Mouse (Mus musculus): Measurements from ENCODE around the gene 1810055G02Rik.

1810055G02Rik gene

DNA sequence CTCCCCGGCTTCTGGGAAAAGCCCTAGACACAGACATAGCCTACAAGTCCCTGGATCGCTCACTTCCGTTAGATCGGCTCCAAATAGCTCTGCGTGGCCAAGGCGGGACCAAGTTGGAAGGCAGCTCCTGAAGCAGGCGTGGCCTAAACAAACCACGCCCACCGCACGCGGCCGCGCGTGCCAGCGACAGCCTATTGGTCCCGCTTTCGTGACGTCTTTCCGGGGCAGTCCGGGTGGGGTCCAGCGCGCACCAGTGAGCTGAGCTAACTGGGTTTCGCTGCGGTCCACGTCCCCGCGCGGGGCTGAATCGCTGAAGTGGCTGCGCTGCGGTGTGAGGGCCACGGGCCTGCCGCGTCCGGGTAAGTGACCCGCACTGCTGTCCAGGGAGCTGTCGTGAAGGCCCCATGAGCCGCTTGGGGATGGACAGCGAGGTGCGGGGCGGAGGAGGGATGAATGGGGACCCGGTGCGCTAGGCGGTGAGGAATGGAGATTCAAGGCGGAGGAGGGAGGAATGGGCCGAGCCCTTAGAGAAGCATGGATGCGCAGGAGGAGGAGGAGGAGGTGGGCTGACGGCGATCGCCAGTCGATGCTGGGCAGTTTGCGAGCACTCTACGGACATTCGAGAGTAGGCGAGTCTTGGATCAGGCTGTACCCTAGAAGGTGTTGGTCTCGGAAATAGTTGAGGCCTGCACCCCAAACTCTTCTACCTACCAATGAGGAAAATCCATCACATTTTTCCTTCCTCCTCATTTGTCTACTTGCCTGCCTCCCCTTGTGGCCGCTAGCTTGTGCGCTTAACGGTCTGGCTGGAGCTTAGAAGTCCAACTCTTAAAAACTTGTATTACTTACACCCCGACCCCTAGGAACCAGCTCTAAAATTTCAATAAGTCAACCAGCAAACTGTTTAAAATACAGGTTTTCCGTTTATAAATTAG is at the start of gene 1810055G02Rik:
1810055G02Rik (plus strand) TSS at position 216 of the 935 bp plus-strand sequence.
- in situ Hi-C loops (cut with MboI, MseI), result no loop called here

DNA sequence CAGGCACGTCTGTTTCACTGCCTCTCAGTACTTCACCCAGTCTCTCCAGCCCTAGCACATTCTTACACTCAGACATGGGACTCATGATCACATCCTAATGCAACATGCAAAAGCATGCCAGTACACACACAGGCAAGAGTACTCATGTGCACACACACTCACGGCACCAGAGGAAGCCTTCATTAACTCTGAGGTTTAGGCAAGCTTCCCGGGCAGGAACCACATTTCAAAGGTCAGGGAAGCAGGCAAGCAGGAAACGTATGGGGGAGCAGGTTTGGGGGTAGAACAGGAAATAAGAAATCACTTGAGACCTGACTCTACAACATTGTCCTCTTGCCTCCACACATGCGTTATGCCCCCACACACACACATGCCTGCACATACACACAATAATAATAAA is 42.6 kb upstream of the 1810055G02Rik start:
- in situ Hi-C loops (cut with MboI, MseI), result no loop called here

DNA sequence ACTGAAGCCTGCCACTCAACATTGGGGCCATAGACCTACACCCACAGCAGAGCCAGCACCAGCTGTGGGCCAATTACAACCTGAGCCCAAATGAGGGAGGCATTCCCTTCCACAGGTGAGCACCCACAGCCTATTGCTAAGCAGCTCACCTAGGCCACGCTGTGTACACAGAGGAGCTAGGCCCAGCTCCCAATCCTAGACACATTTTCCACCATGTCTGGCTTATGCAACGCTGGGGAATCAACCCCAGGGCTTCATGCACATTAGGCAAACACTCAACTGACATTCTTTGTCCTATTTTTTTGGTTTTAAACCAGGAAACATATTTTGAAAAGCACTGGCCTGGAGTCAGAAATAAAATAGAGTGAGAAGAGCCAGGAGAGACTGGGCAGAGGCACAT is 41.5 kb upstream of the 1810055G02Rik start:
- in situ Hi-C loops (cut with MboI, MseI), result no loop called here

DNA sequence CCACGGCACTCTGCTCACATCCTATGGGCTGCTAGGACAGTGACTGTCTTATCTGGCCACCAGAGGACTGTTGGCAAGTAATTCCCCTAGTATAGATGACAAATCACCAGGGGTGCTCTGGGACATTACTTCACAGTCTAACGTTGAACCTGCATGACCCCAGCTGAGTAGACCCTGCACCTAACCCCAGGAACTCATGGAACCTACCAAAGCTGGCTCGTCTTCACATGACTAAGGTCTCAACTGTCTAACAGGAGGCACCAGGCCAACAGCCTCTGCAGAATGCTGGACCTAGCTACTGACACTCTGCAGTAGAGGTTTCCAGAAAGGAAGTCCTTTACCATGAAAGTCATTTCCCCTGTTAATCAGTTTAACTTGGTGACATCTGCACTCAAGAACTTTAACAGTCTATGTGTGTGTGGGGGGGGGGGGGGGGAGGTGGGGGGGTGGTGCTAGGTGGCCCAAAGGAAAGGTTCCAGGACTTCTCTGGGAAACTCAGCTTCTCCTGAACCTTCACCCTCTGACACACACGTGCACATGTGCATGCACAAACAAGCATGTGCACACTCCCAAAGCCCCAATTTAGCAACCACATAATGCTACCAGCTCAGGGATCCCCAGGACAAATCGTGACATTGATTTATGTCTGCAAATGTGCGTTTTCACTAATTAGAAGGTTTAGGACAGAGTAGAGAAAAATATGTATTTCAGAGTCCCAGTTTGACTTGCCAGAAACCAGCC is 40.8 kb upstream of the 1810055G02Rik start:
- in situ Hi-C loops (cut with MboI, MseI), result no loop called here

DNA sequence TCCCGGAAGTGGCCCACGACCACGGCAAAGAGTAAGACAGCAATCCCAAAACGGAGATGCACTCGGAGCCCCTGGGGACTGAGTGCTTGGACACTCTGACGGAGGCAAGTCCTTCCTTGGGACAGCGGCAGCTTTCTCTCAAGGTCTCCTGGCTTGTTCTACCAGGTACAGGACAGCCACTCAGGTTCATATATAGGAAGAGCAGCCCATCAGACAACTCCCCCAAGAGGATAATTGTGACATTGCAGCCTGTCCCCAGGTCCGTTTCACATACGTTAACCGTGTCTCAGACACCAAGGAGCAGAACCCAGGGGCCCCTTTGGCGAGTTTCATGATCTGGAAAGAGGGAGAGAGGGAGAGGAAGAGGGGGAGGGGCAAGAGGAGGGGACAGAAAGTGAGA is 40.1 kb upstream of the 1810055G02Rik start:
- in situ Hi-C loops (cut with MboI, MseI), result no loop called here

DNA sequence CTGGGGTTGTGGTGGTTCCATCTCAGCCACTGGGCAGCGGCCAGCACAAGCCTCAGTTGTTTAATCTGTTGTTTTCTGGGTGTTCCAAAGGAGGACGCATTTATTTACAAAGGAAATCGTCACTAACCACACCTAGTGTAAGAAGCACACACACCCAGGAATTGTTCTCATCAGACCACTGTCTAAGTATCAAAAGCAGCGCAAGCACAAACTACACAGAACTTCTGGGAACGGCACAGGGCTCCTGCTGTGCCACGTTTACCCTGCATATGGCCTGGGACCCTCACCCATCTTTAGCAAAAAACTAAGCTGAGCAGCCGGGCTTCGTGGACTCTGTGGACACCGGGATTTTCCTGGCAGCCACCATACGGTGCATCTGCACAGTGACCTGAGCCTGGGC is 39.5 kb upstream of the 1810055G02Rik start:
- in situ Hi-C loops (cut with MboI, MseI), result no loop called here

DNA sequence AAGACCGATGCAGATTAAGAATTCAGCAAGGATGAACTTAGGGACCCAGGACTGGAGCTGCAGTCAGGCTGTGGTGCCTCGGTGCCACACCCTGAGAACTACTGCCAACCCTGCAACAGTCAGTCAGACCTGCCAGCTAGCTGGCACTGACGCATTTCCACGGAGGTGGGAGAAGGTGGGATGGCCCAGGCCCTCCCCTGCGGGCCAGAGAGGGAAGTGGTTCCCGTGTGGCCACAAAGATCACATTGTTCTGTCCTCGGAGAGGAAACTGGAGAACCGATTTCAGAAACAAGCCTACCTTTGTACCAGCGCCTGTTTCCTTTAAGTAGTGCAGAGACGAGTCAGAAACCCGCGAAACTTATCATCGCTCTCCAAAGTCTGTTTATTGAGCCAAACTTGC is 39.0 kb upstream of the 1810055G02Rik start:
- in situ Hi-C loops (cut with MboI, MseI), result no loop called here

DNA sequence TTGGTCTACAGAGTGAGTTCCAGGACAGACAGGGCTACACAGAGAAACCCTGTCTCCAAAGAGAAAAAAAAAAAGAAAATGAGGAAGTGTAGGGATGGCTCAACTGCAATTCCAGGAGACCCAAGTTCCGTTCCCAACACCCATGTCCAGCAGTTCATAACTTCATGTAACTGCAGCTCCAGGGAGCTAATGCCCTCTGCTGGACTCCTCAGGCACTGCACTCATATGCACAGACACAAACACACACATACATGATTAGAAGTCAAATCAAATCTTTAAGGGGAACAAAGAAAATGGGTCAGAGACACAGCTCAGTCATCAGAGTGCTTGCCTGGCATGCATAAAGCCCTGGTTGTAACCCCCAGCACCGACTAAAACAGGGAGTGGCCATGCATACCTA is 34.9 kb upstream of the 1810055G02Rik start:
- in situ Hi-C loops (cut with MboI, MseI), result no loop called here

DNA sequence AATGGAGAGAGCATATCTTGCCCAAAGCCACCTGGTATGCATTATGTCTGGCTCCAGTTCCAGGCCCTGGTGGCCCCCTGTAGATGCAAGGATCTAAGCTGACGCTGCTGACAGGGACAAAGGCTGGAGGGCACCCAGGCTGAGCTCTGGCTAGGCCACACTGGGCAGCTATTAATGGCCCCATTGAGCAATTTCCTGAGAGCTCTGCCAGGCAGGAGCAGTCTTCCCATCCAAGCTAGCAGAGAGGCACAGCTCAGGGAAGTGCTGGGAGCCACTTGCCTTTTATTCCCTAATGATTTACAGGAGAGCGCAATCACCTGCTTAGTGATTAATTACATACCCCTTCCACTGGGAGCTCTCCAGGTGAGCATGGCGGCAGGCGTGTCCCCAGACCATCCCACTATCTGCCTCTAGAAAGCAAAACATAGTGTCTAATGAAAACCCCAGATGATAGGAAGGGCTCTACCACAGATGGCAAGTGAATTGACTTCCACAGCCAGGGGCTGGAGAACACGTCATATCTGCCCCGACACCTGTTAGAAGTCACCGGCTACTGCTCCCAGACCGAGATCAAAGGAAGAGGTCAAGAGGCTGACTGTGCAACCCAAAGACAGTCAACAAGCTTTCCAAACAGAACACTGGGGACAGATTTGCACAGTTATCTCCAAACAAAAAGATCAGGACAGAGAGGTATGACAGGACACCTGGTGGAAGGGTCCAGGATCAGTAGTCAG is 33.8 kb upstream of the 1810055G02Rik start:
- in situ Hi-C loops (cut with MboI, MseI), result no loop called here

DNA sequence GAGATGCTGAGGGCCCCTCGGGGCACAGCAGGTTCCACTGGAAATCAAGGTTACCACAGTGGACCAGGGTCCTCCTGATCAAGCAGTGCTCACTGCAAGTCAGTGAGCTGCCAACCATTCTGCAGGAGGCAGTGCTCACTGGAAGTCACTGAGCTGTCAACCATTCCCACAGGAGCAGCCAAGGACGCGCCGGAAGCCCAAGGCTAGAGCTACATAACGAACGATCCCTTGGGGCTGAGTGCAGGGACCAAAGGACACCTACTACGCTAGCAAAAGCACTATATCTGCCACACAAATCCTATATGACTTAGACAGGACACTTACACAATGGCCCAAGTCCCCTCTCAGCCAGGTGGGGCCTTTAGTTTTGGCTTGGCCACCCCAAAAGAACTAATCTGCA is 27.4 kb upstream of the 1810055G02Rik start:
- in situ Hi-C loops (cut with MboI, MseI), result no loop called here

DNA sequence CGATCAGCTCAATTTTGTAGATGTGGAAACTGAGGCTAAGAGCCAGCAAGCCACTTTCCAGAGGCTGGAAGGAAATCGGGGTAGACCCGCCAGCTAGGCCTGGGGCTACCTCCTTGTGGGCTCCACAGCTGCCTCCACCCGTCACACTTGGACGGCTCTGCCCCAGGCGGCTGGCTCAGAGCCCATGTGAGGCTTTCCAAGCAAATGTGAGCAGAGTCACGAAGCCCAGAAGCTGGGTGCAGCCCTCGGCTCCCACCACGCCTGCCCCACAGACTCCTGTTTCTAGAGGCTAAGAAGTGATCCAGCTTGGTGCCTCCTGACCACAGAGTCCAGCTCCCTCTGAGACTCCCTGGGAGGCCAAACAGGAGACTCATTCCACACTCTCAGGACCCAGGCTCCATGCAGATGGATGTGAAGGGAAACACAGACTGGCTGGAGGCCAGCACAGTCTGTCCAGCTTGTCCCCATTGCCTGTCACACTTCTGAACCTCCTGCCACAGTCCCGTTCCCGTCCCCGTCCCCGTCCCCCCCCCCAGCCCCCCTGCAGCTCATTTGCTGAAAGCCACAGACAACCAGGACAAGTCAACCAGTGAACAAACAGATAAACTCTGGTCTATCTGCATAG is 26.7 kb upstream of the 1810055G02Rik start:
- in situ Hi-C loops (cut with MboI, MseI), result no loop called here

DNA sequence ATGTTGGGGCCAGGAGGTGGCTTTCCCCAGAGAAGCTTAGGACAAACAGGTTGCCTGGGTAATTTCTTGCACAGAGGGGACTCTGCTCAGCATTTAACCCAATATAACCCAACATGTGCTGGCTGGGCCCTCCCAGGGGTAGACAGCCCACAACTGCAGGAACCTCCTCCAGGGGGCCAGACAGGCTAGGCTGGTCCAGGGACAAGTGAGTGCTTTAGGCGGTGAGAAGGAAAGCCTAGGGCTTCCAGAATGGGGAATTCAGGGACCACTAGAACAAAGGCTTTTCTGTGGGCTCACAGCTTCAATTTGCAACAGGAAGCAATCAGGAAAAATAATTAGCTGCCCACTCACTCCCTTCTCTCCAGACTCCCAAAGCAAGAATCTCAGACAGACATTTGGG is 23.7 kb upstream of the 1810055G02Rik start:
- in situ Hi-C loops (cut with MboI, MseI), result no loop called here

DNA sequence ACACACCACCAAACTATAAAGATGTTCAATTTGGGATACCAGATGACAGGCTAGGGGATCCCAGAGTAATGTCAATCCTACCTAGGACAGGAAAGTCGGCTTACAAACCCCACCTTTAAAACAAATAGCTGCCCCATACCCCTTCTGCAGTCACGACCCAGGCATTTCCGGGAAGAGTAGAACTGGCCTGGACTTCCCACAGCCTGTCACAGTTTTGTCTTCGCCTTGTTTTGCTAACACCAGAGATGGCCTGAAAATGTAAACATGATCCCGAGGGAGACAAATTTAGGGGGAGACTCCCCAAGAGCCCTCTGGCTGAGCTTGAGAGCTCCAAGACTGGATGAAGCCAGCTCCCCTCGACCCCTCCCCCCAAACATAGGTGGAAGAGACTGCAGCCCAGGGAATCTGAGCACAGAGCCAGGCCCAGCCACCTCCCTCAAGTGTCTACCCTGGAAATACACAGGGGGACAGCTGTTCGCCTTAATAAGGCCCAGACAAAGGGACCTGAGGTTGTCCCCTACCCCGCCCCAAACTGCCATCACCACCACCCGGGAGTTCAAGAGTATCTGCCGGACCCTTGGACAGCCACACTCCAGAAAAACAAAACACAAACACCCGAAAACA is 23.0 kb upstream of the 1810055G02Rik start:
- in situ Hi-C loops (cut with MboI, MseI), result no loop called here

DNA sequence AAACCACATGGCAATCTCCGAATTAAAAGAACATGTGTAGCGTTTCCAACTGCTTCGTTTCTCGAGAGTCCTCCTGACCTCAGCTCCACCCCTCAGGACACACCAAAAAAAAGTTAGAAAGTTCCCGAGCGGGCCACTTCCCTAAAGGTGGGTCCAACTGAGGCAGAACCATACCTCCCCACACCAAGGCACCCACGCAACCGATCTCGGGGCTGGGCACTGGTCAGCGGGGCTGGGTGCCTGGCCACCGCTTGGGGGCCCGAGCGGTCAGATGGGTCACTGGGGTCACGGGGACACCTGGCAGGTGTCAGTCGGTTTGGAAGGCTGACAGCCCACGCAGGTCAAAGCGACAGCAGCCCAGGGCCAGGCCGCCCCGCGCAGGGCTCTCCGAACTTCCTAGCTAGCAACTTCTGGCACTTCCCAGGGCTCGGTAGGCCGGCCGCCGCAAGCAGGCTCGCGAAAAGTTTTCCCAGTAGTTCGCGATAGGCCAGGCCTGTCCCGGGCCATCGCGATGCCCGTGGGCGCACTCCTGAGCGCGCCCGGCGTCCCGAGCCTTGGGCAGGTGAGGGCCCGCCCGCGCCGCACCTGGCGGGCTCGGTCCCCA is 22.4 kb upstream of the 1810055G02Rik start:
- in situ Hi-C loops (cut with MboI, MseI), result no loop called here

DNA sequence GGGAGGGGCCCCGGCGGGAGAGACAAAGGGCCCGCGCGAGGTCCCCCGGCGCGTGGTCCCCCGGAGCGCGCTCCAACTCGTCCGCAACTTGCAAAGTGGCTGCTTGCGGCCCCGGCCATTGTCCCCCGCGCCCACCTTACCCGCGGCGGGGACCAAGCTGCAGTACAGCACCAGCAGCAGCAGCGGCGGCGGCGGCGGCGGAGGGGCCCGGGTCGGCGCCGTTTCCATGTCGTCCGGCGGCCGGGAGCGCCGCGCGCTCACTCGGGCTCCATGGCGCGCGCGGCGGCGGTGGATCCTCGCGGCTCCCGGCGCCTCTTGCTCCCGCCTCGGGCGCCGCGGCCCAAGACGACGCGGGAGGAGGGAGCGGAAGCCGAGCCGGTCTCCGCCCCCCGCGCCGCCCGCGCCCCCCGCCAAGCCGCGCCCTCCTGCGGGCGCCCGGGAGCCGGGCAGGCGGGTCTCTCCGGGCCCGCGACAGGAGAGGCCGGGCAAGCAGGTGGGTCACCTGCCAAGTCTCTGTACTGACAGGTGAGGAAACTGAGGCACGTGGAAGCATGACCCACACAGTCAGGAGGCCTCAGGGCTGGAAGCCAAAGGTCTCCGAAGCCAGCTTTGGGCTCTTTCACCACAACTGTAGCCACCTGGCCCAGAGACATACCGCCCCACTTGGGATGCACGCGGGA is 21.7 kb upstream of the 1810055G02Rik start, which contains the start of gene Lrp5:
Lrp5 (minus strand) TSS at position 350 of the 680 bp plus-strand sequence.
- in situ Hi-C loops (cut with MboI, MseI), result no loop called here

DNA sequence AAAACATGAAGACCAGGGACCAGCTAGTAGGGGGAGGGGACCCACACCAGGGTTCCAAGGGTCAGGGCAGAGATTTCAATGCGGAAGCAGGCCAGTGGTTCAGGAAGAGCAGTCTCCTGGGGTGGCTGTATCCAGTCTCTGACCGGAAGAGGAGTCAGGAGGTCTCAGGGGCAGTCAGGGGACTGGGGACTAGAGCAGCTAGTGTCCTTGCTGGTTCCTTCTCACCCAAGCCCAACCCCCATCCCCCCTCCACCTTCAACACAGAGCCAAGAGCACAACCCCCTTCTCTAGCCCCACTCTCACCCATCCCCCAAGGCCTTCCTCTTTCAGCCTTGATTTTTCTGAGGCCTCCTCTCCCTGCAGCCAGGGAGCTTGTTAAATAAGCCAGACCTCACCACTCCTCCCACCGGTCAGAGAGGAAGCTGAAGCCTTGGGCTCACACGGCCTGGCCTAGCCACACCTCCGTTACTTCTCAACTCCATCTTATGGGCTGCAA is 20.4 kb upstream of the 1810055G02Rik start:
- in situ Hi-C loops (cut with MboI, MseI), result no loop called here

DNA sequence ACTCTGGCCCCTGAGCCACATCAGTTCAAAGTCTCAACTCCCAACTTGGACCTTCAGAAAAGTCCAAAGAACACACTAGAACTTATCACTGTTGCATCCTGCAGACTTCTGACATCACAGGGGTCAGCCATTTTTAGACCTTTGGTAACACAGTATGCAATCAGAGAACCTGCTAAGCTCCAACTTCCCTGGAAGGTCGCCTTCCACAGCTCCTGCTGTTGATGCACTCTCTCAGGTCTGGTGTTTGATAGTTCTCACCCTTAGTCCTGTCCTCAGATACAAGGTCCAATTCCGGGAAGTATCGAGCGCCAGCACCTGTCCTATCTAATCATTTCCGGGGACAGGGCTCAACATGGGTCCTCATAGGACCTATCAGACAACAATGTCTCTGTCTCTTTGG is 16.8 kb upstream of the 1810055G02Rik start:
- in situ Hi-C loops (cut with MboI, MseI), result no loop called here

DNA sequence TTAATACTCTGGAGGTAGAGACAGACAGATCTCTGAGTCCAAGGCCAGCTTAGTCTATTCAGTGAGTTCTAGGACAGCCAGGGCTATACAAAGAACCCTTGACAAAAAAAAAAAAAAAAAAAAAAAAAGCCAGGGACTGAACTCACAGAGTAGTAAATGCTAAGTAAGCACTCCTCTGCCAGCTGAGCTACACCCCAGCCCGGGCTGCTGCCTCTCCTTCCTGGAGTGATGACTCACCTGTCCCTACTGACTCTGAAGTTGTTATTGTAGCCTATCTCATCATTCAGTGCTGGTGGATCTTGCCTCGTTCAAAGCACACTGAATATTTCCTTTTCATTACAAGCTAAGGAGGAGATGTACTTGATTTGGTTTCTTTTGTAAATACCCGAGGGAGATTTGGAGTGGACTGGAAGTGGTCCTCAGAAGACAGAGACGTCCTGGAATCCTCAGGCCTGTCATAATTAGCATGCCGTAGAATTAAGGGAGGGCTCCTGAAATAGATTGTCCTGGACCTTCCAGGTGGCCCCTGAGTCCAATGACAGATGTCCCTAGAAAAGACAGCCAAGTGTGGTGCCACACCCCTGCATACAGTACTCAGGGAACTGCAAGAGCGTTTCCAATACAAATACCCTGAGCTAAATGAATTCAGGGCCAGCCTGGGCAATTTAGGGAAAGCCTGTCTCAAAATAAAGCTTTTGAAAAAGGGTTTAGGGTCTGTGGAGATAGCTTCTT is 15.5 kb upstream of the 1810055G02Rik start:
- in situ Hi-C loops (cut with MboI, MseI), result no loop called here

DNA sequence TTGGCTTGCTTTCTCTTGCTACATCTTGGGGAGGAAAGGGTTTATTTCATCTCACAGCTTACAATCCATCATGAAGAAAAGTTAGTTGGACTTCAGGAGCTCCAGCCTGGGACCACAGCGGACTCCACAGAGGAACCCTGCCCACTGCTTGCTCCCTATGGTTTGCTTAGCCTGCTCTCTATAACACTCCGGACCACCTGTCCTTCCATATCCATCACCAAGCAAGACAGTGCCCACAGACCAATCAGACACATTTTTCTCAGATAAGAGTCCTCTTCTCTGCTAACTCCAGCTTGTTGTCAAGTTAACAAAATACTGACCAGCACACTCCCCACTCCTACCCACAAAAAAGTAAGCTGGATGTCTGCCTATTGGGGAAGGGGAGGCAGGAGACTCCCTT is 13.6 kb upstream of the 1810055G02Rik start:
- in situ Hi-C loops (cut with MboI, MseI), result no loop called here

Data from T-helper 1 cell (primary cell).